Mouse (Mus musculus) cortical plate, adult 2 months (tissue): Measurements from ENCODE around the gene BC004004. TPM values are rescaled to one million over a fixed set of nuclear protein-coding genes. Genes with fewer than 3 reads are reported as not detected.

Source experiments
- H3K27ac ChIP-seq: fragments of 200-500 bp; 2 replicates; pipeline ENCODE4 v1.5.1; 2012; ENCODE audit warnings: low read length, control low read depth, inconsistent platforms; ENCODE audit not compliant: insufficient read depth
- H3K4me1 ChIP-seq: fragments of 200-500 bp; 2 replicates; pipeline ENCODE4 v1.6.1; 2011; ENCODE audit warnings: low read length; ENCODE audit not compliant: control insufficient read depth, insufficient read depth
- H3K4me3 ChIP-seq: fragments of 200-500 bp; 2 replicates; pipeline ENCODE4 v1.5.1; 2011; ENCODE audit warnings: mild to moderate bottlenecking, low read length, control low read depth; ENCODE audit not compliant: insufficient read depth
- CTCF ChIP-seq: fragments of 200-500 bp; IDR thresholded peaks from 2 replicates; pipeline ENCODE4 v1.5.1; 2011; ENCODE audit warnings: mild to moderate bottlenecking, control low read depth, low read length; ENCODE audit not compliant: insufficient read depth; ENCODE audit errors: extremely low read depth
- POLR2A ChIP-seq: fragments of 200-500 bp; IDR thresholded peaks from 2 replicates; pipeline ENCODE4 v1.6.1; 2011; ENCODE audit warnings: mild to moderate bottlenecking, low read length, control low read depth; ENCODE audit not compliant: insufficient read depth; ENCODE audit errors: extremely low read depth
- polyA plus RNA-seq: library from polyadenylated mRNA; depleted of rRNA; stranded (reverse); fragments of >200 nt; gene quantifications from 2 replicates; pipeline ENCODE4 v1.2.3, GENCODE M21; 2012

The BC004004 gene
- polyA plus RNA-seq, 1 experiment, result 92.1 TPM

- Histone ChIP-seq H3K4me1 (peaks cover 2% of the 10 kb centered on the region; the same call in 1 of the 2 replicates), H3K4me3 (peak overlapping the region; percentile 59; the same call in 1 of the 2 replicates), H3K27ac (no peak overlapping the region)
- TF ChIP-seq CTCF (no peak), POLR2A (no peak)
Measured at GRCm38 (mm10) chr17:29267931-29268681, 482 bp upstream of the BC004004 start.

GRCm38 (mm10) chr17:29269349-29269706 is 740 bp downstream of the BC004004 start:
- H3K4me3 ChIP-seq, result peak overlapping the region; percentile 59
- no peak overlapping the region for H3K27ac ChIP-seq
- TF ChIP-seq CTCF, result no peak
- TF ChIP-seq POLR2A, result no peak
- H3K4me1 ChIP-seq, result peaks cover 2% of the 10 kb centered on the region; the same call in 1 of the 2 replicates

- Histone ChIP-seq H3K4me1 (peaks cover 2% of the 10 kb centered on the region; the same call in 1 of the 2 replicates), H3K4me3 (no peak overlapping the region), H3K27ac (no peak overlapping the region)
- no peak for TF ChIP-seq POLR2A
Measured at GRCm38 (mm10) chr17:29270148-29270698, 1.6 kb downstream of the BC004004 start.

- H3K4me1 ChIP-seq, result peaks cover 2% of the 10 kb centered on the region; the same call in 1 of the 2 replicates
- H3K27ac ChIP-seq, result no peak overlapping the region
- no peak for TF ChIP-seq CTCF
- no peak overlapping the region for H3K4me3 ChIP-seq
Measured at GRCm38 (mm10) chr17:29273156-29273555, 4.6 kb downstream of the BC004004 start.

- H3K4me1 ChIP-seq, result peaks cover 2% of the 10 kb centered on the region; the same call in 1 of the 2 replicates
- no peak overlapping the region for H3K27ac ChIP-seq
- H3K4me3 ChIP-seq, result no peak overlapping the region
- no peak for TF ChIP-seq CTCF
- TF ChIP-seq POLR2A, result no peak
Measured at GRCm38 (mm10) chr17:29273889-29274288, 5.3 kb downstream of the BC004004 start.

- H3K4me3 ChIP-seq, result no peak overlapping the region
- no peak overlapping the region for H3K27ac ChIP-seq
- no peak for TF ChIP-seq POLR2A
- TF ChIP-seq CTCF, result no peak
- peaks cover 4% of the 10 kb centered on the region; the same call in 1 of the 2 replicates for H3K4me1 ChIP-seq
Measured at GRCm38 (mm10) chr17:29280422-29280821, 11.8 kb downstream of the BC004004 start.

GRCm38 (mm10) chr17:29281541-29281940 is 13.0 kb downstream of the BC004004 start:
- Histone ChIP-seq H3K4me1 (peaks cover 4% of the 10 kb centered on the region; the same call in 1 of the 2 replicates), H3K4me3 (no peak overlapping the region), H3K27ac (no peak overlapping the region)
- no peak for TF ChIP-seq POLR2A
- TF ChIP-seq CTCF, result no peak

GRCm38 (mm10) chr17:29282216-29282952 is 13.8 kb downstream of the BC004004 start:
- Histone ChIP-seq H3K4me1 (peaks cover 4% of the 10 kb centered on the region; the same call in 1 of the 2 replicates), H3K4me3 (no peak overlapping the region), H3K27ac (no peak overlapping the region)
- TF ChIP-seq POLR2A (no peak), CTCF (no peak)

- Histone ChIP-seq H3K4me1 (no peaks in the 10 kb centered on the region), H3K27ac (no peak overlapping the region), H3K4me3 (no peak overlapping the region)
- no peak for TF ChIP-seq POLR2A
- TF ChIP-seq CTCF, result no peak
Measured at GRCm38 (mm10) chr17:29291793-29292192, 23.2 kb downstream of the BC004004 start.

- no peak overlapping the region for H3K4me3 ChIP-seq
- no peak for TF ChIP-seq POLR2A
- TF ChIP-seq CTCF, result no peak
- H3K4me1 ChIP-seq, result no peaks in the 10 kb centered on the region
- H3K27ac ChIP-seq, result no peak overlapping the region
Measured at GRCm38 (mm10) chr17:29292996-29293395, 24.4 kb downstream of the BC004004 start.
